Mouse (Mus musculus) olfactory bulb, adult 2 months (tissue): ENCODE results near the gene Selenot. TPM values are rescaled to one million over a fixed set of nuclear protein-coding genes. Genes with fewer than 3 reads are reported as not detected.

Experiments used
- H3K27ac ChIP-seq: fragments of 200-500 bp; 2 replicates; pipeline ENCODE4 v1.5.1; 2012; ENCODE audit warnings: low read depth, low read length; ENCODE audit not compliant: insufficient read depth
- H3K4me1 ChIP-seq: fragments of 200-500 bp; 2 replicates; pipeline ENCODE4 v1.6.1; 2012; ENCODE audit warnings: low read length; ENCODE audit not compliant: control insufficient read depth, insufficient read depth
- H3K4me3 ChIP-seq: fragments of 200-500 bp; 2 replicates; pipeline ENCODE4 v1.5.1; 2012; ENCODE audit warnings: mild to moderate bottlenecking, low read depth, low read length, moderate library complexity; ENCODE audit not compliant: insufficient read depth
- CTCF ChIP-seq: fragments of 200-500 bp; IDR thresholded peaks from 2 replicates; pipeline ENCODE4 v1.5.1; 2012; ENCODE audit warnings: low read depth, mild to moderate bottlenecking, low read length, moderate library complexity; ENCODE audit not compliant: insufficient read depth
- POLR2A ChIP-seq: fragments of 200-500 bp; IDR thresholded peaks from 2 replicates; pipeline ENCODE4 v1.6.1; 2012; ENCODE audit warnings: mild to moderate bottlenecking, low read depth, low read length, moderate library complexity; ENCODE audit not compliant: insufficient read depth
- WGBS: fragments of 180-500 bp; shearing (Covaris S2); methylation state at CpG from one replicate; pipeline ENCODE4 v1.1.7; 2018; 5-methylcytosine and 5-hydroxymethylcytosine counted together
- polyA plus RNA-seq: library from polyadenylated mRNA; stranded (reverse); fragments of >200 nt; gene quantifications from 2 replicates; pipeline ENCODE4 v1.2.4, GENCODE M21; 2012; ENCODE audit warnings: low replicate concordance; ENCODE audit not compliant: missing spikeins, insufficient read depth, insufficient read length

Gene Selenot
- polyA plus RNA-seq, 1 experiment, result not detected

GRCm38 (mm10) chr3:58622665-58623394, 46.4 kb downstream of the Selenot start:
- TF ChIP-seq CTCF (no peak), POLR2A (no peak)
- 80% methylated on average over 3 of the region's 3 CpGs for WGBS
- Histone ChIP-seq H3K4me1 (no peaks in the 10 kb centered on the region), H3K27ac (no peak overlapping the region), H3K4me3 (no peak overlapping the region)

- Histone ChIP-seq H3K4me3 (no peak overlapping the region), H3K4me1 (no peaks in the 10 kb centered on the region), H3K27ac (no peak overlapping the region)
- TF ChIP-seq POLR2A (no peak), CTCF (no peak)
- 92% methylated on average over 4 of the region's 4 CpGs for WGBS
These were observed 48.5 kb downstream of the Selenot start for GRCm38 (mm10) chr3:58624981-58625380.

- Histone ChIP-seq H3K4me3 (no peak overlapping the region), H3K4me1 (peaks cover 4% of the 10 kb centered on the region), H3K27ac (no peak overlapping the region)
- TF ChIP-seq POLR2A, result no peak
- TF ChIP-seq CTCF, result no peak
- WGBS, result 76% methylated on average over 2 of the region's 2 CpGs
These were observed 55.3 kb downstream of the Selenot start for GRCm38 (mm10) chr3:58631693-58632092.

GRCm38 (mm10) chr3:58636406-58637295, 60.2 kb downstream of the Selenot start, which contains the start of gene Erich6:
Erich6 (minus strand) TSS chr3:58637207.
- TF ChIP-seq POLR2A (no peak), CTCF (no peak)
- Histone ChIP-seq H3K27ac (no peak within 1 kb of the TSS), H3K4me3 (peak within 1 kb of the TSS; percentile 54), H3K4me1 (peaks cover 10% of the 10 kb centered on the region)
- WGBS, result under 1% methylated on average over 34 of the region's 34 CpGs

Other genes starting within 250 kb of the Selenot start
- not detected in 2 replicates for gene Tsc22d2, start 161.9 kb upstream of the Selenot start, polyA plus RNA-seq
- gene Eif2a, start 50.8 kb upstream of the Selenot start, polyA plus RNA-seq, result not detected in 2 replicates
- gene Serp1, start 50.7 kb upstream of the Selenot start, polyA plus RNA-seq, result not detected in 2 replicates
- not detected in 2 replicates for gene Erich6, start 60.6 kb downstream of the Selenot start, polyA plus RNA-seq
- gene Siah2, start 115.8 kb downstream of the Selenot start, polyA plus RNA-seq, result not detected in 2 replicates
- gene Mindy4b-ps, start 245.7 kb downstream of the Selenot start, polyA plus RNA-seq, result not detected in 2 replicates